Mouse (Mus musculus) megakaryocyte-erythroid progenitor cell, adult 5-6 weeks (primary cell): ENCODE data around the gene Plpp7. TPM values are rescaled to one million over a fixed set of nuclear protein-coding genes. Genes with fewer than 3 reads are reported as not detected.

ENCODE experiments used
- ATAC-seq: replicated peaks from 2 replicates; pipeline ENCODE4 v1.8.0; 2016; ENCODE audit warnings: mild to moderate bottlenecking, inconsistent platforms; ENCODE audit not compliant: severe bottlenecking, poor library complexity, low FRiP score, low TSS enrichment
- total RNA-seq, 2 experiments: library from RNA; stranded (forward) in 1 of 2; stranded (reverse) in 1 of 2; fragments of 200-1000, 215-1000 nt in 1 of 2; fragments of >200 nt in 1 of 2; fragmentation: Nextera tagmentation in 1 of 2; gene quantifications; 2 replicates each; pipeline ENCODE4 v1.2.3; 2014 to 2017

Gene Plpp7
- total RNA-seq (2014; fragmentation: Nextera tagmentation), result 1.4 and 2.5 TPM in 2 replicates
- 0.65 TPM in 1 of 2 replicates, not detected in the other for total RNA-seq (2017)

- peak; percentile 64 for ATAC-seq
These were observed at the start of gene Plpp7 for GRCm38 (mm10) chr2:32095351-32096121. Plpp7 (plus strand) TSS chr2:32095528.

GRCm38 (mm10) chr2:32046009-32046408 lies 49.3 kb upstream of the Plpp7 start:
- no peak for ATAC-seq

- ATAC-seq, result no peak
These were observed 48.0 kb upstream of the Plpp7 start for GRCm38 (mm10) chr2:32047323-32047722.

DNA sequence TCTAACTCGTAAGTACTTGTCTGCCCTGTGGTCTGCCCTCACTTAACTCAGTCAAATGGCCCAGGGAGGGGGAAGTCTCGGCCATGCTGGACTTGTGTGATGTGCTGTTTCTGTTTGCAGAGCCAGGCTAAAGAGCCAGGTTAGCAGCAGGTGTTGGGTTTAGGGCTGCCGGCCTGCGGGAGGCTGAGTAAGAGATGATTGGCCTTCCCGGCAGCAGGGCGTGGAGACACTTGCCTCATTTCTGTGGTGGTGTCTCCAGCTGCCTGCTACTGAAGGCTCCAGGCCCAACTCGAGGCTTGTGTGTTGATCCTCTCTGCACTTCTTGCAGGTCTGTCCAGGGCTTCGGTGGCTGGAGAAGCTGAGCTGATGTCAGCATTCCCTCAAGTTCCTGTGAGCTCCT lies 43.5 kb upstream of the Plpp7 start:
- no peak for ATAC-seq

DNA sequence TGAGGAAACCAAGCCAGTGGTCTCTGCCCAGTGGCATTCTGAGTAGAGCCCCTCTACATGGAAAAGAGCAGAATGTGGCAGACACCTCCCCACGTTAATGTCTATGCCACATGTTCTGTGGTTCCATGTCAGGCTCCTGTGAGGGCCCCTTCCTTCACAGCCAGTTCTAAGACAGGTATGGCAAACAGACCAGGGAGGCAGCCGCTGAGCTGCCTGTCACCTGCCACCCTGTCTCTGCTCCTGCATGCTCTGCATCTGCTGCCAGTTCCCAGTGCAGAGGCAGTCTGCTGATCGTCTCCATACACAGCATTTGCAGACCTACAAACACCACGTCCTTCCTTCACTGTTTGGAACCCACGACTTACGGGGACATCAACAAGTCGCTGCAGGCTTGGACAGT lies 42.9 kb upstream of the Plpp7 start:
- ATAC-seq, result no peak

- ATAC-seq, result no peak
These were observed 39.9 kb upstream of the Plpp7 start for GRCm38 (mm10) chr2:32055357-32055965.

GRCm38 (mm10) chr2:32056524-32056923 lies 38.8 kb upstream of the Plpp7 start:
- no peak for ATAC-seq

DNA sequence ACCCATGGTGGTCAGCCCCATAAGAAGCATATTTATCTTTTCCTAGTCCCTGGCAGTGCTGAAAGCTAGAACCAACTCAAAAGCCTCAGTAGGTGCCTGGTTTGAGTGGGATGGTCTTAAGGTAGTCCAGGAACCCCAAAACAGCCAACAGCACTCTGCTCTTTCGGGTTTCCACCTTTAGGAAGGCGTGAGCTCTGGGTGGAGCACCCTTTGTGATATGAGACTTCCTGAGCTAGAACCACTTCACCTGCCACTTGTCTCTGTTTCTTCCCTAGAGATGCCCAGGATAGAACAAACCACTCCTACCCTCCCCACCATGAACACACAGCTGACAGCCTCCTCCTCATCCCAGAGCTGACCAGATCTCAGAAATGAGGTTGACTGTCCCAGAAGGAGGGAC lies 38.0 kb upstream of the Plpp7 start:
- peak; percentile 22; the same call in 1 of the 2 replicates for ATAC-seq

GRCm38 (mm10) chr2:32057794-32058193 lies 37.5 kb upstream of the Plpp7 start:
- ATAC-seq, result no peak

DNA sequence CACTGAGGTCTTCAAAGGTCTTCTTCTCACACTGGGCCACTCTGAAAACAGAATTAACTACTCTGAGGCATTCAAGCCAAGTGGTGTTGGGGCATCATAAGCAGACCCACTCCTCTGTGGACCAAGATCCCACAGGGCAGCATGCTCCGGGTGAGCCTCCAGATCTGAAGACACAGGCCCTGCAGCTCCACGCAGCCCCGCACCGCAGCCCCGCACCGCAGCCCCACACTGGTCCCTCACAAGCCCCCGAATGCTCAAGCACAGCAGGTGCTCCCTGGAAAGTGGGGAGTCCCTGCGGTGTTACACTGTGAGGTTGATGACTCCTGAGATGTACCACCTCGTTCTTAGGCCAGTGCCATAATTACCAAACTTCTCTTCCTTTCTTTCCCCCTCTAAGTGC lies 37.1 kb upstream of the Plpp7 start:
- no peak for ATAC-seq

GRCm38 (mm10) chr2:32058716-32059115 lies 36.6 kb upstream of the Plpp7 start:
- ATAC-seq, result no peak

DNA sequence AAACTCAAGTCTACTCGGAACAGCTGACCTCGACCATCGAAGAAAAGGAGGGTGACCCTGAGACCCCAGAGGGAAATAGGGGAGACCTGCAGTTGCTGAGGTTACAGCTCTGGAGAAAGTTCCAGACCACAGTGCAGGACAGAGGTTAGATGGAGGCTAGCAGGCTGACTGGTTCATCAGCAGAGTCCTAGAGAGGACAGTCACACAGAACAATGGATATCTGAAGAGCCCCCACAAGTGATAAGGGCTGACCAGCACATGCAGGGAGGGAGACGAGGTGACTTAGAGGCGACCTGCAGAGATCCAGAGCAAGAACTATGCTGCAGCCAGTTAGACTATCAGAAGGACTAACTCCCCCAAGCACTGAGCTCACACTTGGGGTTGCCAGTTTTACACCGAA lies 35.7 kb upstream of the Plpp7 start:
- ATAC-seq, result no peak

- ATAC-seq, result no peak
These were observed 35.0 kb upstream of the Plpp7 start for GRCm38 (mm10) chr2:32060228-32060805.

GRCm38 (mm10) chr2:32061189-32061588 lies 34.1 kb upstream of the Plpp7 start:
- 0 out of 2 replicates have a peak, but pooled peaks have one; percentile 26 for ATAC-seq

DNA sequence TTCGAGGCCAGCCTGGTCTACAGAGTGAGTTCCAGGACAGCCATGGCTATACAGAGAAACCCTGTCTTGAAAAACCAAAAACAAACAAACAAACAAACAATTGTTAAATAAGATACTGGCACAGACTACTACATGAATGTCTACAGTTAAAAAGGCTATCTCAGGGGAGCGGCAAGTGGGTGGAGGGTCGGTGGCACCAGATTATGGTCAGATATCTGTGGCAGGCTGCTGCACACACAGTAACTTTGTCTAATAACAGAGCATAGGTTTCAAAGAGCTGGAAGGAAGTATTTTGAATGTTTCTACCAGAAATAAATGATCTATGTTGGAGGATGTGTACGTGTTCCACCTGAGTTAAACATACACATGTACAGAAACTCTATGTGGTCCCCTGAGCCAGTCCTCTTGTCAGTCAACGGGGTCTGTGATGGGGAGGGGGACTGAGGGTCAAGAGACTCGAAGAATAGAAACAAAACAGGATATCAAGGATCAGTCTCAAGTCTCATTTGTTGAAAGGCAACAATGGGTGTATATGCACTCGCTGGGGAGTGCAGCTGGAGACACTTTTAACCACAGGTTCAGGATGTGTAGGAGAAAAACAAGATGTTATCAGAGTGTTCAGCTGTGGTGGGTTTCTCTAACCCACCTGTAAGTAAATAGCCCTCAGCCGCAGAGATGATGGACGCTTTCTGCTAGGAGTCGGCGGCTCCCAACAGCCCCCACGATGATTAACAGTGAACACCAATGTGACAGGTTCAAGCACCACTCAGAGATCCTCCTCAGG lies 33.4 kb upstream of the Plpp7 start:
- ATAC-seq, result peak; percentile 63

DNA sequence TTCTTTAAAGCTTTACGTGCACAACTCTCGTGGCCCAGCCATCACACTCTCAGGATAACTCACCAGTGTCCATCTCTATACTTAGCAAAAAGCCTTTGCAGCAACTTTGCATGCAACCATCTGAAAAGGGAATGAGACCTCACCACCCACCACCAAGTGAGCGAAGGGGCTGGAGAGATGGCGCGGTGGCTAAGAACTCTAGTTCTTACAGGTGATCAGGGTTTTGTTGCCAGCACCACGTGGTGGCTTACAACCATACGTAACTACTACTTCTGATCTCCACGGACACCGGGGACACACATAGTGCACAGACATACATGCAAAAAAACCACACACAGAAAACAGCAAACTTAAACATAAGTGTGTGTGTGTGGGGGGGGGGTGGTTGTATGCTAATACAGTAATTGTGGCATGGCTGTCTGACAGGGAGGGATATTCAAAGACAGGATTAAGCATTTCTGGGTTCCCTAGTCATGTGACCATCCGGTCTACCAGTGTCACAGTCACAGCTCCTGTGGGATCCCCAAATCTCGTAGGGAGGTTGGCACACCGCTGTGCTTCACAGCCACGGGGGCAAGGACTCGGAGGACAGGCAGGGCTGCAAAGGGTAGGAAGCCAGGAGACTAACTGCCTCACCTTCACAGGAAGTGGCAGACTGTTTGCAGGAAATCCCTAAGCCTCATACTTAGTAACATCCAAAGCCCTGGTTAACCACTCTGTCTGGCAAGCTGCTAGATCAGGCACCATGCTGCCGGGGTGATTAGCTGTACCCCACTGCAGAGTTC lies 32.5 kb upstream of the Plpp7 start:
- ATAC-seq, result no peak; the same call in 1 of the 2 replicates

DNA sequence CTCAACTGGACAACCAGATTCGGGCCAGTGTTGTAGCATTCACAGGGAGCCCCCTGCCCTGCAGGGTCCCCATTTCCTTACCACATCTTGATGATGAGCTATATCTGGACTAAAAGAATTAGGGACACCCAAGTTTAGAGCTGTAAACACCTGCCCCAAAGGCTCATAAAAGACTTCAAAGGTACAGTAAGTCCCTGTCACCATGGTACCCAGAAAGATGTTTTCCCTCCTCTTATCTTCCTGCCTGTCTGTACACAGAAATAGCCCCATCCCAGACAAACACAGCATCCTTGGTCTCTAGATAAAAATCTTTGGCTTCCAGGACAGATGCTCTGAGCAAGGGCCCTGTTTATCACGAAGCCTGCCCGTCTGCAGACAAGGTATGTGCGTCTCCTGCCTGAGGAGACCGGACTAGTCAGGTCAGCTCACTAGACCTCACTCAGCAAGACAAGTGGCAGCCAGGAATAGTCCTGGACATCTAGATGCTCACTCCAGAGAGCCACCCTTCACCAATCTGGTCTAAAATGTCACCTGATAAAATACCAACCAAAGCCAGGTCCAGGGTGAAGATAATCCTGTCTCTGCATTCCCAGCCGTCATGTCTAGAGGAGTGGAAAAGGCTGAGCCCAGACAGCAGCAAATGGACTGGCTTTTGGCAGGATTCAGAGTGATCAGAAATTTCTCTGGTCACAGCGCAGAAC lies 31.7 kb upstream of the Plpp7 start:
- ATAC-seq, result no peak

GRCm38 (mm10) chr2:32064913-32065312 lies 30.4 kb upstream of the Plpp7 start:
- no peak for ATAC-seq

GRCm38 (mm10) chr2:32065371-32065791 lies 29.9 kb upstream of the Plpp7 start:
- ATAC-seq, result no peak
